Mouse (Mus musculus): ENCODE data around the gene Srsf2. TPM values are rescaled to one million over a fixed set of nuclear protein-coding genes. Genes with fewer than 3 reads are reported as not detected.
A peak's percentile ranks its signal among the peaks of the same experiment; 100 is the strongest.

Gene Srsf2
- polyA plus RNA-seq, 1 experiment from 2014 or later: 621 TPM

DNA sequence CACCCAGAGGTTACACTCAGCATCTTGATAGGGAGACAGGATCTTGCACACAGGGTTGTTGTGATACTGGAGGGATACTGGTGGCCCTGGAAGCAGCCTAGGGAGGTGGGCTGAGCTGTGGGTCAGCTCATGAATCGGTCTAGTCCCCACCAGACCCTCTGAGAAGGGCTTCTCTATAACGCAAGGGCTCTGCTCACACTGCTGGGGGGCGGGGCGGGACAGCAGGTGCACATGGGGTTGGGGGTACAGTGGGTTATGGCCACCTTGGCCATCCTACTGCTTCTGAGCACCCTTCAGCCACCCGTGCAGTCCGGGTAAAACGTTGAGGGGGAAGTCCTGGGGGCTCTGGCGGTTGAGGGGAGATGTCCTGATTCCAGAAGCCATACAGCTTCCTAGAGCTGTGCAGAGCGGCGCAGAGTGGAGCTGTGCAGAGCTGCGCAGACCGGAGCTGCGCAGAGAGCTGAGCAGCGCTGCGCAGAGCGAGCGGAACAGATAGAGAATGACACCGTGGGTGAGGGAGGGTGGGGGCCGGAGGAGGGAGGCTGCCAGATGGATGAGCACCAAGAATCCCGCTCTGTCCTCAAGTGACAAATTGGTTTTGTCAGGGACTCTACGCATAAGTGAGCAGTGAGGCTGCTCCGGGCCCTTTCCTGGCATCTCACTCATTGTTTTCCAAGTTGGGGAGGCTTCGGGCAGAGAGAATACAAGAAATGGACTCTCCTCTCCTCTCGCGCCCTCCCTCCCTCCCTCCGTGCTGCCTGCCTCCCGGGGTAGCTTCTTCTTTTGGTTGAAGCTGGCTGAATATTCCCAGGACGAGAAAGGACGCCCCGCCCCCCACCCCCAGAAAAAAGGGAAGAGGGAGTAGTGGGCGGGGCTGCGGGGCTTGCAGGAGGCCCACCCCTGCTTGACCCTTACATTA, 41.7 kb downstream of the Srsf2 start:
- H3K4me2 ChIP-seq: peak overlapping the region; percentile 77
- H3K4me1 ChIP-seq (ENCODE audit: control insufficient read depth, insufficient read depth, low read length): peaks cover 43% of the 10 kb centered on the region

DNA sequence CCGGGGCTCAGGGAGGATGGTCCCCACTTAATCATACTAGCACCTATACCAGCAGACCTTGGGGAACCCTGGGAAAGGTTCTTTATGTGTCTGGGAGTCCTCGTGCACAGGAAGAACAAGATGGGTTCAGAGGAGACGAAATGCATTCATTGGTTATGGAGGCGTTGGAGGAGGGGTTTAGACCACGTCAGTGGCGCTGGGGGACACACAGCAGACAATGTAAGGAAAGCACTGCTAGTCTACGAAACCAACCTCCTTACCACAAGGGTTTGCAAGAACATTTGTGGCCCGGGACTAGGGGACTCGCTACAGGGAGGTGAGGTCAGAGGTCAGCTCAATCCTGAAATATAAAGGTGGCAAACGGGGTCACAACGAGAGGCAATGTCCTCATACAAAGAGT, 42.4 kb downstream of the Srsf2 start:
- H3K36me3 ChIP-seq (ENCODE audit: control insufficient read depth, insufficient read depth, low read length): no peaks in the 10 kb centered on the region
- H3K9me3 ChIP-seq (replicated peaks; ENCODE audit: control insufficient read depth, low read length): no peaks in the 10 kb centered on the region
- H3K9ac ChIP-seq (ENCODE audit: low read depth, low read length): no peak overlapping the region
- peaks cover 43% of the 10 kb centered on the region for H3K4me1 ChIP-seq (ENCODE audit: control insufficient read depth, insufficient read depth, low read length)
- H3K4me3 ChIP-seq (ENCODE audit: low read depth, low read length): no peak overlapping the region
- WGBS (ENCODE audit: insufficient replicate concordance): 72% methylated on average over 11 of the region's 11 CpGs
- no peak for ATAC-seq (replicated peaks; ENCODE audit: insufficient number of reproducible peaks, low FRiP score, low TSS enrichment)
- H3K27ac ChIP-seq (ENCODE audit: low read depth, low read length): no peak overlapping the region
- no peak overlapping the region for H3K4me2 ChIP-seq
- no peaks in the 10 kb centered on the region for H3K27me3 ChIP-seq (ENCODE audit: control insufficient read depth, insufficient read depth, low read length)

More for the DNA sequence above, 41.7 kb downstream of the Srsf2 start:
- Histone ChIP-seq H3K4me3 (ENCODE audit: low read depth, low read length) (peak overlapping the region; percentile 44), H3K36me3 (ENCODE audit: control insufficient read depth, insufficient read depth, low read length) (no peaks in the 10 kb centered on the region), H3K9me3 (replicated peaks; ENCODE audit: control insufficient read depth, low read length) (no peaks in the 10 kb centered on the region), H3K27ac (ENCODE audit: low read depth, low read length) (peak overlapping the region; percentile 50; the same call in 1 of the 2 replicates), H3K9ac (ENCODE audit: low read depth, low read length) (peak overlapping the region; percentile 65), H3K27me3 (ENCODE audit: control insufficient read depth, insufficient read depth, low read length) (no peaks in the 10 kb centered on the region)
- peak; percentile 71 for ATAC-seq (replicated peaks; ENCODE audit: insufficient number of reproducible peaks, low FRiP score, low TSS enrichment)
- WGBS (ENCODE audit: insufficient replicate concordance): 11% methylated on average over 28 of the region's 32 CpGs

DNA sequence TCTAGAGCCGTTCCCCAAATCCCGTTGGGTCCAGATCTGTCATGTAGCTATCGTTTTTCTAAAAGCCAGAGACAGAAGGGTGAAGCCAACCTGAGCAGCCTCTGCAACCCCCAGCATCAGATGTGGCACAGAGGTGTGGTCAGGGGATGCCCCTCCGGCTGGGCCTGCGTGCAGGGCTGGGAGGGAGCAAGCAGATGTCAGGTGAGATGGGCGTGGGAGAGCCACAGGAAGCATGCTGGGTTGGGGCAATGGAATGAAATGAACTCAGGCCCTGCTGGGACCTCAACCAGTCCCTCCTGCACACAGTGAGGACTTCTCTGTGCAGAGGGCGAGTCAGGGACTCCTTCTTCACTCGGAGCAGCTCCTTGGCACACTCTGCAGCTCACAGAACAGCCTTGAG, 43.4 kb downstream of the Srsf2 start:
- no peak for ATAC-seq (replicated peaks; ENCODE audit: insufficient number of reproducible peaks, low FRiP score, low TSS enrichment)
- no peaks in the 10 kb centered on the region for H3K9me3 ChIP-seq (replicated peaks; ENCODE audit: control insufficient read depth, low read length)
- H3K4me2 ChIP-seq: no peak overlapping the region
- H3K27me3 ChIP-seq (ENCODE audit: control insufficient read depth, insufficient read depth, low read length): no peaks in the 10 kb centered on the region
- no peak overlapping the region for H3K27ac ChIP-seq (ENCODE audit: low read depth, low read length)
- H3K4me1 ChIP-seq (ENCODE audit: control insufficient read depth, insufficient read depth, low read length): peaks cover 33% of the 10 kb centered on the region
- 77% methylated on average over 8 of the region's 8 CpGs for WGBS (ENCODE audit: insufficient replicate concordance)
- no peak overlapping the region for H3K9ac ChIP-seq (ENCODE audit: low read depth, low read length)
- no peaks in the 10 kb centered on the region for H3K36me3 ChIP-seq (ENCODE audit: control insufficient read depth, insufficient read depth, low read length)
- no peak overlapping the region for H3K4me3 ChIP-seq (ENCODE audit: low read depth, low read length)

DNA sequence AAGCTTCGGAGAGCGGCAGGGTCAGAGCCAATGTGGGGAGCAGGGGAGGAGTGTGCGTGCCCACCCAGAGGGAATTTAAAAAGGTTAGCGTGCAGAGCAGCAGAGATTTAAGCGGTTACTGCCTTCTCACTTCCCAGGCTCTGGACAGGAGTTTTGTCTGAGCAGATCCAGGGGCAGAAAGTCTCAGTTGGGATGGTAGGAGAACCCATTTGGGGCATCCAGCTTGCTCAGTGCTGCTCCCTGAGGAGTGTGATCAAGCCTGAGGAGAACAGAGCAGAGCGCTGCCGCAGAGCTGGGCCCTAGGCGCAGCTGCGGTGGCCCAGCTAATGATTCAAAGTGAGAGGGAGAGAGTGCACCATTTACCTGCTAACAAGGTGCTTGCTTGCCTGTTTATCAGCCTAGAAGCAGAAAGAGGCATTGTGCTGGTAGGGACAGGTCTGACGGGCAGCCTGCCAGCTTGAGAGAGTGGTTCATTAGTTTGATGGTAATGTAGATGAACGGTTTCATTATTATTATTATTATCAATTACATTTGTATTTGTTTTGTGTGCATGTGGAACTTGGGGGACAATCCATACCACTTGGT, 44.0 kb downstream of the Srsf2 start:
- Histone ChIP-seq H3K27me3 (ENCODE audit: control insufficient read depth, insufficient read depth, low read length) (no peaks in the 10 kb centered on the region), H3K4me3 (ENCODE audit: low read depth, low read length) (no peak overlapping the region), H3K4me1 (ENCODE audit: control insufficient read depth, insufficient read depth, low read length) (peaks cover 27% of the 10 kb centered on the region), H3K27ac (ENCODE audit: low read depth, low read length) (no peak overlapping the region), H3K9ac (ENCODE audit: low read depth, low read length) (no peak overlapping the region), H3K9me3 (replicated peaks; ENCODE audit: control insufficient read depth, low read length) (no peaks in the 10 kb centered on the region), H3K36me3 (ENCODE audit: control insufficient read depth, insufficient read depth, low read length) (no peaks in the 10 kb centered on the region), H3K4me2 (no peak overlapping the region)
- ATAC-seq (replicated peaks; ENCODE audit: insufficient number of reproducible peaks, low FRiP score, low TSS enrichment): no peak
- 72% methylated on average over 11 of the region's 11 CpGs for WGBS (ENCODE audit: insufficient replicate concordance)

DNA sequence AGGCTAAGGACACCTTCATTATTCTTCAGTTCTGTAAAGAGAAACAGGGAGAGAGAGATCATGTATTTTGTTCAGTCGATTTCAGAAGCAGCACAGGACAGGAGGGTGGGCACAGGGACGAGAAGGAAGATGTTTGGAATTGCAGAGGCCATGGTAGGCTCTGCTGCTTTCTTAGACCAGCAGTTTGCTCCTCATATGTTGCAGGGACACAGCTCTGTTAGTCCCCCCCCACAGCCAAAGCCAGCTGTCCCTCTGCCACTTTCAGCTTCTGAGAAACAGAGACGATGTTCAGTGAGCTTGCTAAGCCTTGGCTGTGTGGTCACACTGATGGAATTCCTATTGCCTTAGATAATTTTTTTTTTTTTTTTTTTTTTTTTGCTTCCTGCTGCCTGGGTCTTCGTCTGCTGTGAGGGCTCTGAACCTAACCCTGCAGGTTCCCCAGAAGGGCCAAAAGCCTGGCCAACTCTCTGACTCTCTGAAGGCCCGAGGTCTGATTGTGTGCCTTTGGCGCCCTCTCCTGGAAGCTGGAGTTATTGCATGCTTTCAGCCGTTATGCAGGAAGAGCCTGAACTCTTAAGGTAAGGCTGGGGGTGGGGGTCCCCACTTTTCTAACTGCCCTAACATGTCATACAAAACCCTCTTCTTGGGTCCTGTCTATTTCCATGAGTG, 44.8 kb downstream of the Srsf2 start:
- H3K9ac ChIP-seq (ENCODE audit: low read depth, low read length): peak overlapping the region; percentile 22; the same call in 1 of the 2 replicates
- 24% methylated on average over 7 of the region's 7 CpGs for WGBS (ENCODE audit: insufficient replicate concordance)
- H3K36me3 ChIP-seq (ENCODE audit: control insufficient read depth, insufficient read depth, low read length): no peaks in the 10 kb centered on the region
- no peaks in the 10 kb centered on the region for H3K9me3 ChIP-seq (replicated peaks; ENCODE audit: control insufficient read depth, low read length)
- no peak overlapping the region for H3K4me3 ChIP-seq (ENCODE audit: low read depth, low read length)
- no peak for ATAC-seq (replicated peaks; ENCODE audit: insufficient number of reproducible peaks, low FRiP score, low TSS enrichment)
- peaks cover 19% of the 10 kb centered on the region for H3K4me1 ChIP-seq (ENCODE audit: control insufficient read depth, insufficient read depth, low read length)
- peak overlapping the region; percentile 66 for H3K27ac ChIP-seq (ENCODE audit: low read depth, low read length)
- H3K4me2 ChIP-seq: no peak overlapping the region
- no peaks in the 10 kb centered on the region for H3K27me3 ChIP-seq (ENCODE audit: control insufficient read depth, insufficient read depth, low read length)

DNA sequence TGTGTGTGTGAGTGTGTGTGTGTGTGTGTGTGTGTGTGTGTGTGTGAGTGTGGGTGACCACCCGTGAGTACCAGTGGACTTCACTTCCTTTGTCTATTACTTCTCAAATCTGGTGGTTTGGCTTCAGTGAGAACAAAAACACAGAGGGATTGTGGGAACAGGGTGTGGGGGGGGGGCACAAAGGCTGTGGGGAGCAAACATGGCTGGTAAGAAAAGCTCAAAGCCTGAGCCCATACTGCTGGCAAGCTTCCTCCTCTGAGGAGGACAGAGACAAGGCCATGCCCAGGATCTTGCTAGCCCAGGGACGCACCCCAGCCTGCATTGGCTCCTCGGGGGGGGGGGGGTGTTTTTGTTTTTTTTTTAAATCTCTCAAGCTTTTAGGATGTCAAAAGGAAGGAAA, 45.4 kb downstream of the Srsf2 start:
- no peaks in the 10 kb centered on the region for H3K9me3 ChIP-seq (replicated peaks; ENCODE audit: control insufficient read depth, low read length)
- H3K27me3 ChIP-seq (ENCODE audit: control insufficient read depth, insufficient read depth, low read length): no peaks in the 10 kb centered on the region
- no peak overlapping the region for H3K4me2 ChIP-seq
- H3K36me3 ChIP-seq (ENCODE audit: control insufficient read depth, insufficient read depth, low read length): no peaks in the 10 kb centered on the region
- ATAC-seq (replicated peaks; ENCODE audit: insufficient number of reproducible peaks, low FRiP score, low TSS enrichment): no peak
- peaks cover 13% of the 10 kb centered on the region for H3K4me1 ChIP-seq (ENCODE audit: control insufficient read depth, insufficient read depth, low read length)
- 58% methylated on average over 3 of the region's 3 CpGs for WGBS (ENCODE audit: insufficient replicate concordance)
- no peak overlapping the region for H3K4me3 ChIP-seq (ENCODE audit: low read depth, low read length)
- peak overlapping the region; percentile 66 for H3K27ac ChIP-seq (ENCODE audit: low read depth, low read length)
- peak overlapping the region; percentile 22; the same call in 1 of the 2 replicates for H3K9ac ChIP-seq (ENCODE audit: low read depth, low read length)

DNA sequence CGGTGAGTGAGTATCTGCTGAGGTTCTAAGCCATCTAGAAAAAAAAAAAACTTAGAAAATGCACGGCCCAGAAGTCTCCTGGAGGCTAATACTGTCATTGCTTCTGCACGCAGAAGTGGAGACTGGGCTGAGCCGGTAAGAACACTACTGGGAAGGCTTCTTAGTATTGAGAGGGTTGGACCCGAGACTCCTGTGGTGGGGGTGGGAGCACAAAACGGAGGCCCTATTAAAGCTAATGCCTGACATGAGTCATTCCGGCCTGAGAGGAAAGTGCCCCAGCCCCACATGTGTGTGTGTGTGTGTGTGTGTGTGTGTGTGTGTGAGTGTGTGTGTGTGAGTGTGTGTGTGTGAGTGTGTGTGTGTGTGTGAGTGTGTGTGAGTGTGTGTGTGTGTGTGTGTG, 45.8 kb downstream of the Srsf2 start:
- WGBS (ENCODE audit: insufficient replicate concordance): 56% methylated on average over 7 of the region's 7 CpGs
- no peak overlapping the region for H3K4me2 ChIP-seq
- no peak overlapping the region for H3K4me3 ChIP-seq (ENCODE audit: low read depth, low read length)
- H3K4me1 ChIP-seq (ENCODE audit: control insufficient read depth, insufficient read depth, low read length): peaks cover 9% of the 10 kb centered on the region
- no peaks in the 10 kb centered on the region for H3K36me3 ChIP-seq (ENCODE audit: control insufficient read depth, insufficient read depth, low read length)
- H3K9me3 ChIP-seq (replicated peaks; ENCODE audit: control insufficient read depth, low read length): no peaks in the 10 kb centered on the region
- no peaks in the 10 kb centered on the region for H3K27me3 ChIP-seq (ENCODE audit: control insufficient read depth, insufficient read depth, low read length)
- peak overlapping the region; percentile 66 for H3K27ac ChIP-seq (ENCODE audit: low read depth, low read length)
- no peak for ATAC-seq (replicated peaks; ENCODE audit: insufficient number of reproducible peaks, low FRiP score, low TSS enrichment)
- no peak overlapping the region for H3K9ac ChIP-seq (ENCODE audit: low read depth, low read length)

DNA sequence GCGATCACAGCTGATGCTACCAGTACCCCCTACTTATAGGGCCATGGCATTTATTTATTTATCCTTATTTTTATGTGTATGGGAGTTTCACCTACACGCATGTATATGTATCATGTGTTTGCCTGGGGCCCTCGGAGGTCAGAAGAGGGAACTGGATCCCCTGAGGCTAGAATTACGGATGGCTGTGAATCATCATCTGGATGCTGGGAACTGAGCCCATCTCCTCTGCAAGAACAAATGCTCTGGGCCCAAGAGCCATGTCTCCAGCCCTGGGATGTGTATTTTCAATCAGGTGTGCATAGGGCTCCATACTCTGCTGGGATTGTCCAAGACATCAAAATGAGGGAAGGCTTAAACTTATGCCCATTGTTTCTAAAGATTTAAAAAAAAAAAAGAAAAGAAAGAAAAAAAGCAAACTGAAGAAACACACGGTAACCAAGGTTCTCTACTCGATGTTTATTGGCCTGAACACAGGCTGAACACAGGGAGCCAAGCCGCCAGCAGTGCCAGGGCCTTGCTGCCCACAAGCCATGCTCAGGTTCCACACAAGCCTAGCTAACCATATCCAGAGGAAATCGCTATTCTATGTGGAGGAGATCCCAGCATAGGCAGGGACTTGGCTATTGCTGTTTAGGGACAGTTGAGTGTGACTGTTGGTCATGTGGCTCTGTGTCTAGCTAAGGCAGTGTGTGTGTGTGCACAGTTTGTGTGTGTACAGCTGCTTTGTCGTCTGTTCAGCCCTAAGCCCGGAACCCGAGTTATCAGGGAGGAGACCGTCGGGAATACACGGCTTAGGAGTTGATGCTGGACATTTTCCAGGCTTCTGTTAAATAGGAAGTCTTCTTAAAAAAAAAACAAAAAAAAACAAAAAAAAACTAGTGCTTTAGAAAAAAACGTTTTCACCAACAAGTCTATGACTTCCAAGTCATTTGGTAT, 46.5 kb downstream of the Srsf2 start:
- Histone ChIP-seq H3K36me3 (ENCODE audit: control insufficient read depth, insufficient read depth, low read length) (no peaks in the 10 kb centered on the region), H3K9me3 (replicated peaks; ENCODE audit: control insufficient read depth, low read length) (no peaks in the 10 kb centered on the region), H3K4me3 (ENCODE audit: low read depth, low read length) (no peak overlapping the region), H3K9ac (ENCODE audit: low read depth, low read length) (no peak overlapping the region), H3K27ac (ENCODE audit: low read depth, low read length) (peak overlapping the region; percentile 66), H3K4me1 (ENCODE audit: control insufficient read depth, insufficient read depth, low read length) (peaks cover 5% of the 10 kb centered on the region), H3K4me2 (no peak overlapping the region), H3K27me3 (ENCODE audit: control insufficient read depth, insufficient read depth, low read length) (no peaks in the 10 kb centered on the region)
- no peak for ATAC-seq (replicated peaks; ENCODE audit: insufficient number of reproducible peaks, low FRiP score, low TSS enrichment)
- 70% methylated on average over 15 of the region's 15 CpGs for WGBS (ENCODE audit: insufficient replicate concordance)

All from heart, embryonic 11.5 days (tissue).